Mouse (Mus musculus): ENCODE data around the gene Cdc14a. TPM values are rescaled to one million over a fixed set of nuclear protein-coding genes. Genes with fewer than 3 reads are reported as not detected.

Cdc14a gene
- polyA plus RNA-seq, 1 experiment from 2014 or later: 16.9 TPM

GRCm38 (mm10) chr3:116232763-116233162 is 191.1 kb downstream of the Cdc14a start:
- H3K36me3 ChIP-seq: no peaks in the 10 kb centered on the region

GRCm38 (mm10) chr3:116229336-116229735 is 194.5 kb downstream of the Cdc14a start:
- Histone ChIP-seq H3K27me3 (ENCODE audit: low read depth, poor library complexity, severe bottlenecking) (no peaks in the 10 kb centered on the region), H3K4me1 (peaks cover 10% of the 10 kb centered on the region), H3K36me3 (no peaks in the 10 kb centered on the region), H3K4me3 (no peak overlapping the region), H3K27ac (replicated peaks) (no peak overlapping the region), H3K9me3 (replicated peaks) (no peaks in the 10 kb centered on the region)
- DNase-seq (ENCODE audit: low spot score): peak; percentile 8
- 85% methylated on average over 4 of the region's 4 CpGs for WGBS

More at GRCm38 (mm10) chr3:116232763-116233162, 191.1 kb downstream of the Cdc14a start:
- H3K27ac ChIP-seq (replicated peaks): no peak overlapping the region
- peaks cover 10% of the 10 kb centered on the region for H3K4me1 ChIP-seq
- H3K4me3 ChIP-seq: no peak overlapping the region
- H3K27me3 ChIP-seq (ENCODE audit: low read depth, poor library complexity, severe bottlenecking): no peaks in the 10 kb centered on the region
- 91% methylated on average over 5 of the region's 5 CpGs for WGBS
- DNase-seq (ENCODE audit: low spot score): no peak
- no peaks in the 10 kb centered on the region for H3K9me3 ChIP-seq (replicated peaks)

GRCm38 (mm10) chr3:116228360-116229245 is 195.2 kb downstream of the Cdc14a start:
- H3K4me3 ChIP-seq: no peak overlapping the region
- H3K36me3 ChIP-seq: no peaks in the 10 kb centered on the region
- DNase-seq (ENCODE audit: low spot score): no peak
- H3K27me3 ChIP-seq (ENCODE audit: low read depth, poor library complexity, severe bottlenecking): no peaks in the 10 kb centered on the region
- no peak overlapping the region for H3K27ac ChIP-seq (replicated peaks)
- H3K9me3 ChIP-seq (replicated peaks): no peaks in the 10 kb centered on the region
- WGBS: 62% methylated on average over 11 of the region's 11 CpGs
- H3K4me1 ChIP-seq: peaks cover 10% of the 10 kb centered on the region

- WGBS: 83% methylated on average over 5 of the region's 5 CpGs
Observed at GRCm38 (mm10) chr3:116227383-116227782, 196.4 kb downstream of the Cdc14a start.

DNA sequence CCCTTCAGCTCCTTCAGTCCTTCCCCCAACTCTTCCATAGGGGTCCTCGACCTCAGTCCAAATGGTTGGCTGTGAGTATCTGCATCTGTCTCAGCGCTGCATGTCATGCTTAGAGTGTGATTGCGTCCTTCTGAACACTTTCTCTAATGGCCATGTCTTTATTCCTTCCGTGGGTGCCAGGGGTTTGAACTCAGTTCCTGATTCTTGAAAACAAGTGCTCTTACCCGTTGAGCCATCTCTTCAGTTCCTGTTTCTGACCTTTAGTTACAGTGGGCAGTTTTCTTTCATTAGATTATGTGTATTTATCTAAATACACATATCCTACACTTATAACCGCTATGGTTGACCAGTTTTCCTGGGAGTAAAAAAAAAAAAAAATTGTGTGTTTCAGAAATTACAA is 196.9 kb downstream of the Cdc14a start:
- Histone ChIP-seq H3K9me3 (replicated peaks) (no peaks in the 10 kb centered on the region), H3K27me3 (ENCODE audit: low read depth, poor library complexity, severe bottlenecking) (no peaks in the 10 kb centered on the region), H3K4me1 (peaks cover 22% of the 10 kb centered on the region), H3K27ac (replicated peaks) (no peak overlapping the region), H3K36me3 (no peaks in the 10 kb centered on the region), H3K4me3 (no peak overlapping the region)
- no peak for DNase-seq (ENCODE audit: low spot score)
- 89% methylated on average over 6 of the region's 6 CpGs for WGBS

More at GRCm38 (mm10) chr3:116227383-116227782, 196.4 kb downstream of the Cdc14a start:
- Histone ChIP-seq H3K36me3 (no peaks in the 10 kb centered on the region), H3K4me1 (peaks cover 18% of the 10 kb centered on the region), H3K9me3 (replicated peaks) (no peaks in the 10 kb centered on the region), H3K27ac (replicated peaks) (no peak overlapping the region), H3K27me3 (ENCODE audit: low read depth, poor library complexity, severe bottlenecking) (no peaks in the 10 kb centered on the region), H3K4me3 (no peak overlapping the region)
- no peak for DNase-seq (ENCODE audit: low spot score)

Other genes with a start within 250 kb of the Cdc14a start
- not detected in 2 replicates for gene Gpr88, start 170.5 kb downstream of the Cdc14a start, polyA plus RNA-seq (2016; fragmentation: Nextera tagmentation; extraction: Ambion mirVana)
- gene Rtca, start 84.2 kb upstream of the Cdc14a start, polyA plus RNA-seq (2016; fragmentation: Nextera tagmentation; extraction: Ambion mirVana): 122 and 126 TPM in 2 replicates
- 11.4 and 12.4 TPM in 2 replicates for gene Dbt, start 89.0 kb upstream of the Cdc14a start, polyA plus RNA-seq (2016; fragmentation: Nextera tagmentation; extraction: Ambion mirVana)
- gene Lrrc39, start 138.9 kb upstream of the Cdc14a start, polyA plus RNA-seq (2016; fragmentation: Nextera tagmentation; extraction: Ambion mirVana): 0.56 and 0.63 TPM in 2 replicates
- 37.3 and 39.5 TPM in 2 replicates for gene Sass6, start 170.9 kb upstream of the Cdc14a start, polyA plus RNA-seq (2016; fragmentation: Nextera tagmentation; extraction: Ambion mirVana)
- gene Trmt13, start 190.6 kb upstream of the Cdc14a start, polyA plus RNA-seq (2016; fragmentation: Nextera tagmentation; extraction: Ambion mirVana): 25.0 and 26.9 TPM in 2 replicates
- 81.4 and 82.5 TPM in 2 replicates for gene Mfsd14a, start 238.6 kb upstream of the Cdc14a start, polyA plus RNA-seq (2016; fragmentation: Nextera tagmentation; extraction: Ambion mirVana)